Mouse (Mus musculus) hindbrain, postnatal 0 days (tissue): ENCODE results near the gene Mnd1. TPM values are rescaled to one million over a fixed set of nuclear protein-coding genes. Genes with fewer than 3 reads are reported as not detected.

Experiments used
- ATAC-seq: fragments of 200-750 bp; cut with Nextera tagmentation; 2 replicates; pipeline ENCODE4 v1.8.0; 2017; ENCODE audit warnings: mild to moderate bottlenecking, moderate TSS enrichment, moderate library complexity
- DNase-seq: peaks from one replicate; pipeline ENCODE4 v3.0.0-alpha.2; 2015; ENCODE audit warnings: low spot score
- H3K27ac ChIP-seq: fragments of 300-500 bp; sonication (generic); 2 replicates; pipeline ENCODE4 v1.5.1; 2014; ENCODE audit warnings: mild to moderate bottlenecking
- H3K27me3 ChIP-seq: fragments of 300-500 bp; sonication (generic); 2 replicates; pipeline ENCODE4 v1.6.1; 2014; ENCODE audit warnings: low read length, mixed read lengths; ENCODE audit not compliant: insufficient read depth
- H3K36me3 ChIP-seq: fragments of 300-500 bp; sonication (generic); 2 replicates; pipeline ENCODE4 v1.6.1; 2014; ENCODE audit warnings: low read length, mixed read lengths; ENCODE audit not compliant: insufficient read depth
- H3K4me1 ChIP-seq: fragments of 300-500 bp; sonication (generic); 2 replicates; pipeline ENCODE4 v1.6.1; 2014; ENCODE audit warnings: antibody characterized with exemption, low read length, mixed read lengths; ENCODE audit not compliant: insufficient read depth
- H3K4me2 ChIP-seq: fragments of 300-500 bp; sonication (generic); 2 replicates; pipeline ENCODE4 v1.6.1; 2014; ENCODE audit warnings: low read depth, mild to moderate bottlenecking, low read length, moderate library complexity, mixed read lengths
- H3K4me3 ChIP-seq: fragments of 300-500 bp; sonication (generic); 2 replicates; pipeline ENCODE4 v1.5.1; 2014; ENCODE audit warnings: low read length
- H3K9ac ChIP-seq: fragments of 300-500 bp; sonication (generic); replicated peaks from 2 replicates; pipeline ENCODE4 v1.6.1; 2014; ENCODE audit warnings: mild to moderate bottlenecking, low read length, moderate library complexity, mixed read lengths
- H3K9me3 ChIP-seq: fragments of 300-500 bp; sonication (generic); 2 replicates; pipeline ENCODE4 v1.6.1; 2016; ENCODE audit warnings: low read length, mixed read lengths
- CTCF ChIP-seq: IDR thresholded peaks from 2 replicates; pipeline ENCODE4 v1.5.1; 2016; ENCODE audit warnings: antibody characterized with exemption, control low read depth, low read depth
- WGBS: fragments of 180-500 bp; shearing (Covaris S2); extraction: QIAGEN DNeasy Blood & Tissue Kit; methylation state at CpG from one replicate; pipeline ENCODE4 v1.1.7; 2014; 5-methylcytosine and 5-hydroxymethylcytosine counted together
- polyA plus RNA-seq: library from polyadenylated mRNA; unstranded; fragments of >200 nt; fragmentation: Nextera tagmentation; extraction: Ambion mirVana; gene quantifications from 2 replicates; pipeline ENCODE4 v1.2.1, GENCODE M21; 2015
- total RNA-seq: library from RNA; depleted of rRNA; stranded (reverse); fragments of >200 nt; gene quantifications from 2 replicates; pipeline ENCODE4 v1.2.3, GENCODE M21; 2014

The Mnd1 gene
- total and polyA plus RNA-seq, 2 experiments from 2014 or later: 0.73 to 3.7 TPM

DNA sequence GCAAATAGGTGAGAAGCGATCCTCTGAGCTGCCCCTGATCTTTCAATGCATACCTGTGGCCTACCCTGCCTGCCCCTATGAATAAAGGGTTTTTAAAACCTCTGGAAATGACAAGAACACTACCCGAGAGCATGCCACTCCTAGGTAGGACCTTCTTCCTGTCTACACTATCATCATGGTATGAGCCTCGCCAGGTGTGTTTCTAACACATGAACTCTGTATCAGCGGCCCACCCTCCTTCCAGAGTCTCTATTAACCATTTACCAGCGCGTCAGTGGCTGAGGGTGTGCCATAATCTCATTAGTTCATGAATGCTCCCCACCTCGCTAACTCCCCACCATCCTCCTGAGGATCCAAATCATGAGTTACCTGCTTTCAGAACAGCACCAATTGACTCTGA, 69.2 kb downstream of the Mnd1 start:
- Histone ChIP-seq H3K36me3 (no peaks in the 10 kb centered on the region), H3K27ac (no peak overlapping the region), H3K9ac (no peak overlapping the region), H3K27me3 (no peaks in the 10 kb centered on the region), H3K4me3 (no peak overlapping the region), H3K4me1 (no peaks in the 10 kb centered on the region), H3K4me2 (no peak overlapping the region), H3K9me3 (peaks cover 3% of the 10 kb centered on the region; the same call in 1 of the 2 replicates)
- WGBS: 84% methylated on average over 7 of the region's 7 CpGs
- no peak for ATAC-seq
- DNase-seq: no peak
- TF ChIP-seq CTCF: no peak

DNA sequence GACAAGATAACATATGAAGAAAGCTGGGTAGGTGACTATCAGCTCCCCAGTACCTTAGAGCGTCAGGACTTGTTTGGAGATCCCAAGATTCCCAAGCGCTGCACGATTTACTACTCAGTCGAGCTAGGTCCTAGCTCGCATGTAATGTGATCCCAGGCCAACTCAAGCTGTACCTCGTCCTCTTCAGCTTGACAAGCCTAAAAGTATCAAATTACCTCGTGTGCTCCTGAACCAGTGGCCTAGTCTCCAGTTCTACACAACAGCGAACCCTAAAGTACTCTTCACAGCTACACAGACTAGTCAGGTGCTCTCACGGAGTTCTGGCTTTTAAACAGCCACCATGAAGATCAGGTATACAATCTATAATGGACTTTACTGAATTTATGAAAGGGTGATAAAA, 70.2 kb downstream of the Mnd1 start:
- no peak for ATAC-seq
- Histone ChIP-seq H3K4me2 (no peak overlapping the region), H3K36me3 (no peaks in the 10 kb centered on the region)

DNA sequence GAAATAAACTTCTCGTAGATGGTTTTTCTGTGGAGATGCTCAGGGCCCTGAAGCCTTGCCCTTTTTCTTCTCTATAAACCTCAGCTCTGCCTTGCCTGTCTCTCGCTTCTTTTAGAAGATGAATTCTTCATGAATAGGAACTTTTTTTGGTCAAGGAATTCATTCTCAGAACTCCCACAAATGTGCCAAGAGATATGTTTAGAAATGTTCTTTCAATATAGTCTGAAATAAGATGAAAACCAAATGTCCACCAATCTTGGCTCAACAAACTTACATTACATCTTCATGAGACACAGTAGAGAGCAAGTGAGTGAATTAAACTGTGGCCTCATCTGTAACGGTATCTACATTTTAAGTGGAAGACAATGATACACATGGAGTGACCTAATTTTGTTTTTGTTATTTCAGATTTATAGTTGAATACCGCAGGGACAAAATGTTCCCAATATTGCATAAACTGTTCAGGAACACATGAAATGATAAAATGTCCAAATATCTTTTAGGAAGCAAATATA, 74.3 kb downstream of the Mnd1 start:
- Histone ChIP-seq H3K4me2 (no peak overlapping the region), H3K4me1 (no peaks in the 10 kb centered on the region), H3K36me3 (no peaks in the 10 kb centered on the region), H3K27ac (no peak overlapping the region), H3K4me3 (no peak overlapping the region), H3K9ac (no peak overlapping the region), H3K9me3 (peaks cover 3% of the 10 kb centered on the region; the same call in 1 of the 2 replicates), H3K27me3 (no peaks in the 10 kb centered on the region)
- no peak for ATAC-seq
- DNase-seq: no peak
- TF ChIP-seq CTCF: no peak
- WGBS: 91% methylated on average over 4 of the region's 4 CpGs

More for the DNA sequence above, 70.2 kb downstream of the Mnd1 start:
- no peak overlapping the region for H3K9ac ChIP-seq
- no peak overlapping the region for H3K27ac ChIP-seq
- no peak for TF ChIP-seq CTCF
- 64% methylated on average over 9 of the region's 9 CpGs for WGBS
- no peak overlapping the region for H3K4me3 ChIP-seq
- DNase-seq: no peak
- H3K4me1 ChIP-seq: no peaks in the 10 kb centered on the region
- H3K9me3 ChIP-seq: peaks cover 3% of the 10 kb centered on the region; the same call in 1 of the 2 replicates
- H3K27me3 ChIP-seq: no peaks in the 10 kb centered on the region

DNA sequence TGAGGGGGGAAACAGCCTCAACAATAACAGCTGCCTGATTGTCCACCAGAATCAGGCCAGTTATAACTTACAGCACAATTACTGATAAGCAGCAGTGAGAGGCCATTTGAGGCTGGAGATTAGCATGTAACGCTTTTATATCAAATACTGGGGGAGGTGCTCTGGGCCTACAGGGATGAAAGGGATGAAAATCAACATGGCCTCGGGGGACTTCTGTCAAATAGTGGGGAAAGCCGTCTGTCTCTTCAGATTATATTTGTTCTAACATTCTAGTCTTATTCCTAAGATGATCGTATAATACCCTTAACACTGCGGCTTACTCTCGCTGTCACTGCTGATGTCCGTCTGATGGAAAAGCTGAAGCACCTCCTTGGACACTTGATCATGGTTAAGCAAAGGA, 75.5 kb downstream of the Mnd1 start:
- WGBS: 68% methylated on average over 7 of the region's 7 CpGs
- Histone ChIP-seq H3K27ac (no peak overlapping the region), H3K4me2 (no peak overlapping the region), H3K9me3 (peaks cover 3% of the 10 kb centered on the region; the same call in 1 of the 2 replicates), H3K4me3 (no peak overlapping the region), H3K4me1 (no peaks in the 10 kb centered on the region), H3K9ac (no peak overlapping the region), H3K36me3 (no peaks in the 10 kb centered on the region), H3K27me3 (no peaks in the 10 kb centered on the region)
- no peak for ATAC-seq
- no peak for TF ChIP-seq CTCF
- no peak for DNase-seq

DNA sequence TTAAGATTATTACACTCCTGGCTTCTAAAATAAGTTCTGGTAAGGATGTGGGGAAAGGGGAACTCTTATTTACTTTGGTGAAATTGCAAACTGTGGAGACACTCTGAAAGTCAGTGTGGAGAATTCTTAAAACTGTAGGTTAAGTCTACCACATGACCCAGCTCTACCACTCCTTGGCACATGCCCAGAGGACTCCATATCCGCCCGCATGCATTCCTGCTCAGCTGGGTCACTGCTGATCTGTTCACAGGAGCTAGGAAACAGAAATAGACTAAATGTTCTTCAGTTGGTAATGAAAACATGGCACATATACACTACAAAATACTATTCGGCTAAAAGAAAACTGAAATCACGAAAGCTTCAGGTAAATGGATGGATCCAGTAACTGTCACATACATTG, 78.1 kb downstream of the Mnd1 start:
- Histone ChIP-seq H3K27me3 (no peaks in the 10 kb centered on the region), H3K4me3 (no peak overlapping the region), H3K9ac (no peak overlapping the region), H3K9me3 (peaks cover 3% of the 10 kb centered on the region; the same call in 1 of the 2 replicates), H3K27ac (no peak overlapping the region), H3K4me1 (no peaks in the 10 kb centered on the region), H3K36me3 (no peaks in the 10 kb centered on the region), H3K4me2 (no peak overlapping the region)
- no peak for ATAC-seq
- WGBS: 80% methylated on average over 4 of the region's 4 CpGs
- DNase-seq: no peak
- TF ChIP-seq CTCF: no peak

DNA sequence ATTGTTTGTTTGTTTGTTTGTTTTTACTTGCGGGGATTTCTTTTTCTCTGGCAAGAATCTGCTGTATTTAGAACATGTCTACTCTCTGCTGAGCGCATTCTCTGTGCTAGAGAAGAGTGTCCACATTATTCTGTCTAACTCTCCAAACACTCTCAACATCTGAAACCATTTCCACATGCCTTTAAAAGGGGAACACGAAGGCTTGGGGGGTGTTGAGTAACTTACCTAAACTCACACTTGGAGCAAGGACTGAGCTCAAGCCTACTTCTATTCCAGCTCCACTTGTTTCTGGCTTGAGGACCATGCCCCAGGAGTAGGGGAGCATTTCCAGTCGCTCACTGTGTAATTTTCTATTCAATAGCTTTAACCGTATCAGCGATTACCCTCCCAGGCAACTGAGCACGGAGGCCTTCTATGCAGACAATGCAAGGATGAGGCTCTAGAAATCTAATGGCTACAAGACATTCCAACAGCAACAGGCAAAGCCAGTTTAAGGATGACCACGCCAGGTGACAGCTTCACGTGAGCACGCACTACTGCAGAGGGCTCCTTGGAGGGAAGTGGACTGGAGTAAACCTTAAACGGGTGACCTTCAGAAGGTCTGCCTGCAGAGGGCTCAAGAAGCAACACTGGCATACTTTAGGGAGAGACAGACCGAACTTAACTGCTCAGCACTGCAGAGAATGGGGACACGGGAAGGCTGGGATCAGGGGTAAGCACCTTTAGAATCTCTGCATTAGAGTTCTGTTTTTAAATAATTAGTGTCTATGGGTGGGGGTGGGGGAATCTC, 78.8 kb downstream of the Mnd1 start:
- Histone ChIP-seq H3K36me3 (no peaks in the 10 kb centered on the region), H3K27me3 (no peaks in the 10 kb centered on the region), H3K9me3 (no peaks in the 10 kb centered on the region), H3K4me2 (no peak overlapping the region), H3K4me1 (no peaks in the 10 kb centered on the region), H3K9ac (no peak overlapping the region), H3K27ac (no peak overlapping the region), H3K4me3 (no peak overlapping the region)
- 60% methylated on average over 13 of the region's 13 CpGs for WGBS
- ATAC-seq: no peak
- no peak; the same call in 1 of the 2 replicates for TF ChIP-seq CTCF
- DNase-seq: no peak

DNA sequence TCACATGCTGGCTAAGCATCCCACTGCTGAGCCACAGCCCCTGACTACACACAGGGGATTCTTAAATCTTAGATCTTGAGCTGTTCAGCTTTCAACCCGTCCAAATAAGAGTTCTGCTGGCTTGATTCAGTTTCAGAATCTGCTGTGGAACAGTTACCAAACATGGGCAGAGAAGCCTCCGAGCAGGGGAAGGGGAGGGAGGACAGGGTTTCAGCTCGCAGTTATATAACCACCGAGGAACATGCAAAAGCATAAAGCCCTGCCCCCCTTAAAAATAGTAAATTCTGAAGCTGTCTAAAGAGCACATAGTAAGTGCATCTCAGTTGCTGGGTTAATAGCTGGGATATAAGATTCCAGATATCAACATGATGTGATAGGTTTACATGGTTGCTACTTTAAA, 80.1 kb downstream of the Mnd1 start:
- Histone ChIP-seq H3K4me2 (no peak overlapping the region), H3K27ac (no peak overlapping the region), H3K9ac (no peak overlapping the region), H3K4me1 (no peaks in the 10 kb centered on the region), H3K9me3 (no peaks in the 10 kb centered on the region), H3K27me3 (no peaks in the 10 kb centered on the region), H3K36me3 (no peaks in the 10 kb centered on the region), H3K4me3 (no peak overlapping the region)
- WGBS: 75% methylated on average over 4 of the region's 4 CpGs
- no peak for ATAC-seq
- DNase-seq: no peak
- no peak for TF ChIP-seq CTCF
